Mouse (Mus musculus) ES-E14 (cell line): ENCODE measurements at regions not wholly inside any gene's neighbourhood (a gene's known extent, or its start where the extent isn't known, plus 50 kb on each side); places are given as distances from the start of the nearest gene placed in this dataset.

ENCODE experiments used
- CHD2 ChIP-seq: IDR thresholded peaks from 2 replicates; pipeline ENCODE4 v1.6.1; 2014; ENCODE audit warnings: mild to moderate bottlenecking, low read depth, low read length, inconsistent platforms
- MAFK ChIP-seq: IDR thresholded peaks from 2 replicates; pipeline ENCODE4 v1.6.1; 2014; ENCODE audit warnings: mild to moderate bottlenecking, low read depth, low read length, inconsistent platforms; ENCODE audit not compliant: insufficient read depth
- ZNF384 ChIP-seq: IDR thresholded peaks from 2 replicates; pipeline ENCODE4 v1.6.1; 2012; ENCODE audit warnings: low read depth, low read length, inconsistent platforms

DNA sequence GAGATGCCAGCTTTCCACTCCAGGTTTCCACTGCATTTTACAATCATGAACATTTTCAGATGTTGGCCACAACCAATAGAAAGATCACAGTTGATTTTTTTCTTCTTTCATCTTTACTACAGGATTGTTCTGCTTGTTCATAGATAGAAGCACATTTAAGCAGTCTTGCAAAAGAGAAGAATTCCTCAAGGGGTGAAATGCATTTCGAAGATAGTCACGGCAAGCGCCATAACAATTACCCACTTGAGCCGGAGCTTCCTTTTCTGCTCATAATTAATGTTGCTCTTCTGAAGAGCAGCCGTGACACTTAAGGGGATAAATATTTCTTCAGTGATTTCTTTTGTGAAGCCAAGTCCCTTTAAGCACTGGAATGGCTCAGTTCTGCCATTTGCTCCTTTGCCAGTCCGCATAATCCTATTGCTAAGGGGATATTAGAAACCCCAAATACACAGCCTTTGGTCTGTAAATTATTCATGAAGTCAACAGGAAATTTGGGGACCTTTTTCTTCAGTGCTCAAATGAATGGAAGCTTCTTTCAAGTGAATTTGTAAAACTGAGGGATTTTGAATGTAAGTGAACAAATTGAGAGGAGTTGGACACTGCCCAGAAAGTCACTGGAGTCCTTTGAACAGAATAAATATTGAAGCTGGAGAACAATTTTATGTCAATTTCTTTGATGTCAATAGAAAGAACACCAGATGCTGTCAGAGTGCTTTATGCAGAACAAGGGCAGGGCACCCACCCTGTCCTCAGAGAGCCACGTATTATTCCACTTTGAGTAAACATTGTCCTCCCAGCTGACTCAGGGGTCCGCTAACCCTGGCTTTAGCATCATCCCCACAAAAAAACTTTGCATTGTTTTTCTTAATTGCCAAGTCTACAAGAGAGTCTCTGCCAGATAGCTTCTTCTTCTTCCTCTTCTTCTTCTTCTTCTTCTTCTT lies 74.1 kb upstream of the Adcy1 start:
- no peak for TF ChIP-seq CHD2
- TF ChIP-seq MAFK: no peak
- TF ChIP-seq ZNF384: no peak
